Mouse (Mus musculus) olfactory bulb, adult 2 months (tissue): ENCODE results near the gene B4galt5.

Experiments used
- CTCF ChIP-seq: fragments of 200-500 bp; IDR thresholded peaks from 2 replicates; pipeline ENCODE4 v1.5.1; 2012; ENCODE audit warnings: low read depth, mild to moderate bottlenecking, low read length, moderate library complexity; ENCODE audit not compliant: insufficient read depth
- POLR2A ChIP-seq: fragments of 200-500 bp; IDR thresholded peaks from 2 replicates; pipeline ENCODE4 v1.6.1; 2012; ENCODE audit warnings: mild to moderate bottlenecking, low read depth, low read length, moderate library complexity; ENCODE audit not compliant: insufficient read depth

DNA sequence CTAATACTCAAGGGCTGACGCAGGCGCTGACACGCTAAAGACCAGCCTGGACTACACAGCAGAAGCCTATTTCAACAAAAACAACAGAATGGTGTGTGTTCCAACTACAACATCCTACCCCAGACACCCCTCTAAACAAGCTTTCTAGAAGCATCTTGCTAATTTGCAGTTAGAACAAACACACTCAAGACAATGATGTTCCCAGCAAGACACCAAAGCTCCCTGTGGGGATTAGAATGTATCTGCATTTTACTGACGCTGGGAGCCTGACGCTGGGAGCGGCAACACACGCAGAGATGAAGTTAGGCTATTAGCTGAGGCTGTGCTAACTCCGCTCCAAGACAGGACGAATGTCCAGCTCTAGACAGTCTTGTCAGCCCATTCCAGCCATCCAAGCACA lies 22.4 kb downstream of the B4galt5 start:
- TF ChIP-seq CTCF (no peak), POLR2A (no peak)
